Mouse (Mus musculus) heart, embryonic 14.5 days (tissue): ENCODE measurements at regions not wholly inside any gene's neighbourhood (a gene's known extent, or its start where the extent isn't known, plus 50 kb on each side); places are given as distances from the start of the nearest gene placed in this dataset.

Experiments used
- ATAC-seq: fragments of 200-750 bp; cut with Nextera tagmentation; 2 replicates; pipeline ENCODE4 v1.8.0; 2017; ENCODE audit warnings: low read depth, moderate TSS enrichment; ENCODE audit not compliant: insufficient number of reproducible peaks, insufficient read depth, low FRiP score
- H3K27ac ChIP-seq, 2 experiments: fragments of 200-500 bp in 1 of 2; fragments of 300-500 bp in 1 of 2; sonication (generic) in 1 of 2; replicated peaks in 1 of 2; 2 replicates each; pipeline ENCODE4 v1.5.1; 2012 to 2014; ENCODE audit warnings: low read depth in 2 of 2, low read length in 2 of 2, control low read depth in 1 of 2, mild to moderate bottlenecking in 1 of 2, mixed read lengths in 1 of 2; ENCODE audit not compliant: control insufficient read depth in 1 of 2, insufficient read depth in 1 of 2
- H3K27me3 ChIP-seq: fragments of 300-500 bp; sonication (generic); 2 replicates; pipeline ENCODE4 v1.6.1; 2014; ENCODE audit warnings: mild to moderate bottlenecking, low read length, control low read depth; ENCODE audit not compliant: control insufficient read depth, insufficient read depth
- H3K36me3 ChIP-seq: fragments of 300-500 bp; sonication (generic); 2 replicates; pipeline ENCODE4 v1.6.1; 2014; ENCODE audit warnings: mild to moderate bottlenecking, control low read depth, low read length, mixed read lengths; ENCODE audit not compliant: control insufficient read depth, insufficient read depth
- H3K4me1 ChIP-seq, 2 experiments: fragments of 200-500 bp in 1 of 2; fragments of 300-500 bp in 1 of 2; sonication (generic) in 1 of 2; 2 replicates each; pipeline ENCODE4 v1.6.1; 2012 to 2014; ENCODE audit warnings: low read length in 2 of 2, control low read depth in 1 of 2, mixed read lengths in 1 of 2; ENCODE audit not compliant: control insufficient read depth in 2 of 2, insufficient read depth in 2 of 2
- H3K4me2 ChIP-seq: fragments of 300-500 bp; sonication (generic); 2 replicates; pipeline ENCODE4 v1.6.1; 2014; ENCODE audit warnings: mild to moderate bottlenecking, low read length
- H3K4me3 ChIP-seq, 2 experiments: fragments of 200-500 bp in 1 of 2; fragments of 300-500 bp in 1 of 2; sonication (generic) in 1 of 2; 2 replicates each; pipeline ENCODE4 v1.5.1; 2012 to 2014; ENCODE audit warnings: low read length in 2 of 2, mild to moderate bottlenecking in 2 of 2, control low read depth in 1 of 2, low read depth in 1 of 2, moderate library complexity in 1 of 2; ENCODE audit not compliant: control insufficient read depth in 1 of 2, insufficient read depth in 1 of 2
- H3K9ac ChIP-seq: fragments of 300-500 bp; sonication (generic); 2 replicates; pipeline ENCODE4 v1.6.1; 2014; ENCODE audit warnings: mild to moderate bottlenecking, low read length
- H3K9me3 ChIP-seq: fragments of 300-500 bp; sonication (generic); 2 replicates; pipeline ENCODE4 v1.6.1; 2016; ENCODE audit warnings: low read length, control low read depth; ENCODE audit not compliant: control insufficient read depth
- WGBS: fragments of 180-500 bp; shearing (Covaris S2); extraction: QIAGEN DNeasy Blood & Tissue Kit; methylation state at CpG from one replicate; pipeline ENCODE4 v1.1.7; 2014; 5-methylcytosine and 5-hydroxymethylcytosine counted together

DNA sequence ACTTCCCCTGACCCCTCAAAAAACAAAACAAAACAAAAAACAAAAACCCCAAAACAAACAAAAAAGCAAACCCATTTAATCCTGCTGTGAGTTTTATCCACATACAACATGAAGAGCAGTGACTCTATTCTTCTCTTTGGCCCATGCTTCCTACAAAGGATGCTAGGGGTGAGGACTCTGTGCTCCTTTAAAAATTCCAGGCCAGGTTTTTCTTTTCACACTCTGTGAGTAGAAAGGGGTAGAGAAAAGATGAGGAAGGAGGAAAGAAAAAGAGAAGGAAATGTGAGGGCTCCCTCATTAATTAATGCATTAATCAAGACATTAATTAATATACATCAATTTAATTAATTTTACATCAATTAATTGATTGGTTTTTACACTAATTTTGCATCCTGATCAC lies 82.9 kb upstream of the Phyhipl start:
- Histone ChIP-seq H3K36me3 (no peaks in the 10 kb centered on the region), H3K27me3 (no peaks in the 10 kb centered on the region), H3K27ac (no peak overlapping the region), H3K4me1 (no peaks in the 10 kb centered on the region; a peak in 1 of 4 replicates), H3K9ac (no peak overlapping the region), H3K4me2 (no peak overlapping the region), H3K4me3 (no peak overlapping the region), H3K9me3 (no peaks in the 10 kb centered on the region)
- ATAC-seq = no peak

- 79% methylated on average over 12 of the region's 12 CpGs for WGBS
- Histone ChIP-seq H3K27ac (no peak overlapping the region), H3K4me1 (no peaks in the 10 kb centered on the region), H3K4me3 (no peak overlapping the region), H3K9ac (no peak overlapping the region), H3K27me3 (no peaks in the 10 kb centered on the region), H3K36me3 (no peaks in the 10 kb centered on the region), H3K4me2 (no peak overlapping the region), H3K9me3 (no peaks in the 10 kb centered on the region)
- ATAC-seq = no peak
Observed at GRCm38 (mm10) chr10:70733956-70734355, 78.2 kb upstream of the Phyhipl start.

DNA sequence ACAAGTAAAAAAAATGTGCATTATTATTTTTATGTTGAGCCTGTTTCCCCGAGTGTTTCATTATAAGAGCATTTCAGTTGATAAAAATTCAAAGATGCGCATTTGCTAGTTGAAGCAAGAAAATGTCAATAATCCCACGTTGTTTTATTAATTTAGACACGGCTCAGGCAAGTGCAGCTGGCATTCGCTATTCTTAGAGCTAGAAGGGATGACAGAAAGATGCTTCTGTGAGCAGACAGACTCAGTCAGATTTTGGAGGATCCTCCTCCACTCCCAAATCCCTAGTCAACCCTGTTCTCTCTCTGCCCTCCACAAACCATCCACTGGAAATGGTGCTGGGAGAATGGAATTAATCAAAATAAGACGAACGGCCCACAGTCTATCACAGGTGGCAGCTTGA lies 77.7 kb upstream of the Phyhipl start:
- no peaks in the 10 kb centered on the region for H3K9me3 ChIP-seq
- no peak overlapping the region for H3K27ac ChIP-seq
- H3K27me3 ChIP-seq = no peaks in the 10 kb centered on the region
- 80% methylated on average over 7 of the region's 7 CpGs for WGBS
- H3K36me3 ChIP-seq = no peaks in the 10 kb centered on the region
- no peaks in the 10 kb centered on the region for H3K4me1 ChIP-seq
- H3K4me3 ChIP-seq = no peak overlapping the region
- no peak for ATAC-seq
- no peak overlapping the region for H3K4me2 ChIP-seq
- H3K9ac ChIP-seq = no peak overlapping the region

DNA sequence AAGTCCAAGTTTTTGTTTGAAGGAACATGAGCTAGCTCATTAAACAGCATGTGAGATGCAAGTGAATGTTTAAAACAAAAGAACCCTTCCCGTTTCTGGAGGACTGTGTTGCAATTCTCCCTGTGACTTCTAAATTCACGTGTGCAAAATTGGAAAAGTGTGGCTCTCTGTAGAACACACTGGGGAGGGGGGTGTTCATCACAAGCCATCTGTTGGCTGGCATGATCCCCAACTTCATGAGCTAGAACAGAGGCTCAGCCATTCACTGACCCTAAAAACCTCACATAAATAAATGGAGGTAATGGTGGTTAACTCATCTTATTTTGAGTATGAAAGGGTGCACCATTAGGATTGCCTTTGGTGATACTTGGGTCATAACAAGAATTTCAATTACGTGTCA lies 69.3 kb upstream of the Phyhipl start:
- H3K9me3 ChIP-seq = no peaks in the 10 kb centered on the region
- H3K9ac ChIP-seq = no peak overlapping the region
- H3K27me3 ChIP-seq = no peaks in the 10 kb centered on the region
- H3K4me1 ChIP-seq = no peaks in the 10 kb centered on the region
- H3K36me3 ChIP-seq = no peaks in the 10 kb centered on the region
- no peak overlapping the region for H3K4me3 ChIP-seq
- WGBS = 83% methylated on average over 3 of the region's 3 CpGs
- no peak for ATAC-seq
- H3K4me2 ChIP-seq = no peak overlapping the region
- H3K27ac ChIP-seq = no peak overlapping the region

DNA sequence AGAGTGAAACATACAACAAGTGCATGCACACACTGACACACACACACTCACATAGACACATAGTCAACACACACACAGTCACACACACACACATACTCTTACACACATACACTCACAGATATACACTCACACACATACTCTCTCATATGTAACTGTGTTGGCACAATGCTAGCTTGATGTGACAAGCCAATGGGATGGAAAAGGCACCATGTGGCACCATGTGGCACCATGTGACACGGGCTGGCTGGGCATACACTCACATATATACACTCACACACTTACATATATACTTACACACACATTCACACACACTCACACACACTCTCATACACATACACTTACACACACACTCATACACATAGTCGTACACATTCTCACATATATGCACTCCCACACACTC lies 67.0 kb upstream of the Phyhipl start:
- no peak overlapping the region for H3K27ac ChIP-seq
- no peak overlapping the region for H3K9ac ChIP-seq
- H3K4me2 ChIP-seq = no peak overlapping the region
- H3K9me3 ChIP-seq = no peaks in the 10 kb centered on the region
- H3K36me3 ChIP-seq = no peaks in the 10 kb centered on the region
- H3K4me1 ChIP-seq = no peaks in the 10 kb centered on the region
- H3K27me3 ChIP-seq = no peaks in the 10 kb centered on the region
- no peak for ATAC-seq
- WGBS = 77% methylated on average over 2 of the region's 2 CpGs
- no peak overlapping the region for H3K4me3 ChIP-seq

- H3K4me1 ChIP-seq = no peaks in the 10 kb centered on the region
- no peak for ATAC-seq
- no peak overlapping the region for H3K27ac ChIP-seq
- H3K27me3 ChIP-seq = no peaks in the 10 kb centered on the region
- H3K9ac ChIP-seq = no peak overlapping the region
- H3K9me3 ChIP-seq = no peaks in the 10 kb centered on the region
- H3K36me3 ChIP-seq = no peaks in the 10 kb centered on the region
- WGBS = 54% methylated on average over 5 of the region's 5 CpGs
- H3K4me2 ChIP-seq = no peak overlapping the region
- H3K4me3 ChIP-seq = no peak overlapping the region
Observed at GRCm38 (mm10) chr10:70722381-70722780, 66.6 kb upstream of the Phyhipl start.

- H3K36me3 ChIP-seq = no peaks in the 10 kb centered on the region
- H3K9ac ChIP-seq = no peak overlapping the region
- peak overlapping the region; percentile 33 to 63; a peak in 3 of 4 replicates for H3K27ac ChIP-seq
- no peaks in the 10 kb centered on the region for H3K4me1 ChIP-seq
- no peak for ATAC-seq
- H3K9me3 ChIP-seq = no peaks in the 10 kb centered on the region
- H3K27me3 ChIP-seq = no peaks in the 10 kb centered on the region
- H3K4me3 ChIP-seq = peak overlapping the region in 1 of 2 experiments; percentile 16; a peak in 1 of 4 replicates
- peak overlapping the region; percentile 34 for H3K4me2 ChIP-seq
- WGBS = 42% methylated on average over 2 of the region's 8 CpGs
Observed at GRCm38 (mm10) chr10:70717464-70717863, 61.7 kb upstream of the Phyhipl start.

DNA sequence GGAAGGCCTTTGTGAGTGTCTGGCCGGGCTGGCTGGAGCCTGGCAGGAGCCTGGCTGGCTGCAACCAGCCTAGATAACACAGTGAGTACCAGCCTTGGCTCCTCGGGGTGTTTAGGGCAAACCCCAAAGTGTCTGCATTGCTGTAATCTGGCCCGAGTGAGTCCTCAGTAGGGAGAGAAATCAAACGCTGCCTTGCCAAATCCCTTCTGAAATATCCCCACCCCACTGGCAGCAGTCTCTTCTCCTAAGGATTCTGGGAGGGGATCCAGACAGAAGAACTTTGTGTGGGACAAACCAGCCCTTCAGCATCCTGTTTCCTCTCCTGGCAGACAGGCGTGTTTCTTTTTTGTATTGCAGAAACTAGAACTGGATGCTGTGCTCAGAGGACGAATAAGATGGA lies 61.3 kb upstream of the Phyhipl start:
- 4% methylated on average over 6 of the region's 6 CpGs for WGBS
- peak overlapping the region in 1 of 2 experiments; percentile 55; a peak in 2 of 4 replicates for H3K27ac ChIP-seq
- no peaks in the 10 kb centered on the region for H3K9me3 ChIP-seq
- no peak overlapping the region for H3K4me3 ChIP-seq
- no peaks in the 10 kb centered on the region for H3K36me3 ChIP-seq
- no peaks in the 10 kb centered on the region for H3K27me3 ChIP-seq
- ATAC-seq = no peak; the same call in 1 of the 2 replicates
- H3K4me2 ChIP-seq = peak overlapping the region; percentile 21; the same call in 1 of the 2 replicates
- no peaks in the 10 kb centered on the region for H3K4me1 ChIP-seq
- no peak overlapping the region for H3K9ac ChIP-seq
